Mouse (Mus musculus) 3134 (cell line): ENCODE data around the gene Eif2ak1.

Experiments used
- DNase-seq: peaks from one replicate; pipeline ENCODE4 v3.0.0-alpha.2; 2011; ENCODE audit warnings: low spot score; ENCODE audit not compliant: insufficient read length; ENCODE audit errors: extremely low read depth

Eif2ak1 gene

GRCm38 (mm10) chr5:143897635-143898330 lies 80.2 kb downstream of the Eif2ak1 start, which contains the start of gene Ankrd61:
Gene Ankrd61, minus strand, starts transcription at chr5:143897685.
- DNase-seq, result no peak

- no peak for DNase-seq
Observed at GRCm38 (mm10) chr5:143902111-143902510, 84.5 kb downstream of the Eif2ak1 start.

GRCm38 (mm10) chr5:143903813-143904212 lies 86.2 kb downstream of the Eif2ak1 start:
- DNase-seq, result no peak

GRCm38 (mm10) chr5:143906429-143906828 lies 88.8 kb downstream of the Eif2ak1 start:
- no peak for DNase-seq

- DNase-seq, result no peak
Observed at GRCm38 (mm10) chr5:143908926-143909325, 91.3 kb downstream of the Eif2ak1 start.

- DNase-seq, result peak; percentile 94
Observed at GRCm38 (mm10) chr5:143909417-143910400, 92.1 kb downstream of the Eif2ak1 start, which contains the start of the genes Aimp2 and Pms2. Gene Aimp2, minus strand, starts transcription at chr5:143909847. Gene Pms2, plus strand, starts transcription at chr5:143909964.

GRCm38 (mm10) chr5:143916221-143916620 lies 98.6 kb downstream of the Eif2ak1 start:
- DNase-seq, result no peak

GRCm38 (mm10) chr5:143917418-143917817 lies 99.8 kb downstream of the Eif2ak1 start:
- peak; percentile 29 for DNase-seq

- DNase-seq, result no peak
Observed at GRCm38 (mm10) chr5:143918120-143918519, 100.5 kb downstream of the Eif2ak1 start.

GRCm38 (mm10) chr5:143924781-143925452 lies 107.3 kb downstream of the Eif2ak1 start:
- no peak for DNase-seq

GRCm38 (mm10) chr5:143927875-143928274 lies 110.3 kb downstream of the Eif2ak1 start, which contains the start of gene Gm42421:
Gene Gm42421, plus strand, starts transcription at chr5:143928175.
- DNase-seq, result no peak

GRCm38 (mm10) chr5:143929291-143929690 lies 111.7 kb downstream of the Eif2ak1 start:
- DNase-seq, result no peak

GRCm38 (mm10) chr5:143930656-143931055 lies 113.1 kb downstream of the Eif2ak1 start:
- DNase-seq, result no peak

GRCm38 (mm10) chr5:143931863-143932580 lies 114.4 kb downstream of the Eif2ak1 start:
- no peak for DNase-seq

GRCm38 (mm10) chr5:143932831-143933230 lies 115.2 kb downstream of the Eif2ak1 start, which contains the start of gene Rsph10b:
Gene Rsph10b, plus strand, starts transcription at chr5:143933035.
- no peak for DNase-seq

GRCm38 (mm10) chr5:143933414-143933813 lies 115.8 kb downstream of the Eif2ak1 start:
- no peak for DNase-seq

- DNase-seq, result no peak
Observed at GRCm38 (mm10) chr5:143933875-143934274, 116.3 kb downstream of the Eif2ak1 start.

- DNase-seq, result no peak
Observed at GRCm38 (mm10) chr5:143936156-143936555, 118.6 kb downstream of the Eif2ak1 start.

- DNase-seq, result no peak
Observed at GRCm38 (mm10) chr5:143941588-143941987, 124.0 kb downstream of the Eif2ak1 start.
